Mouse (Mus musculus) embryonic facial prominence, embryonic 12.5 days (tissue): ENCODE data around the gene Cry1. TPM values are rescaled to one million over a fixed set of nuclear protein-coding genes. Genes with fewer than 3 reads are reported as not detected.

Source experiments
- ATAC-seq: fragments of 200-750 bp; cut with Nextera tagmentation; 2 replicates; pipeline ENCODE4 v1.8.0; 2017; ENCODE audit not compliant: insufficient number of reproducible peaks, insufficient read depth, low FRiP score, low TSS enrichment
- H3K27ac ChIP-seq: fragments of 300-500 bp; sonication (generic); 2 replicates; pipeline ENCODE4 v1.5.1; 2016; ENCODE audit warnings: mild to moderate bottlenecking
- H3K27me3 ChIP-seq: fragments of 300-500 bp; sonication (generic); 2 replicates; pipeline ENCODE4 v1.6.1; 2016; ENCODE audit warnings: mild to moderate bottlenecking, moderate library complexity
- H3K36me3 ChIP-seq: fragments of 300-500 bp; sonication (generic); 2 replicates; pipeline ENCODE4 v1.6.1; 2016; ENCODE audit warnings: mild to moderate bottlenecking
- H3K4me1 ChIP-seq: fragments of 300-500 bp; sonication (generic); 2 replicates; pipeline ENCODE4 v1.6.1; 2016
- H3K4me2 ChIP-seq: fragments of 300-500 bp; sonication (generic); replicated peaks from 2 replicates; pipeline ENCODE4 v1.6.1; 2016; ENCODE audit warnings: mild to moderate bottlenecking, moderate library complexity
- H3K4me3 ChIP-seq: fragments of 300-500 bp; sonication (generic); 2 replicates; pipeline ENCODE4 v1.5.1; 2016; ENCODE audit warnings: mild to moderate bottlenecking
- H3K9ac ChIP-seq: fragments of 300-500 bp; sonication (generic); 2 replicates; pipeline ENCODE4 v1.6.1; 2016; ENCODE audit warnings: mild to moderate bottlenecking, moderate library complexity
- H3K9me3 ChIP-seq: fragments of 300-500 bp; sonication (generic); 2 replicates; pipeline ENCODE4 v1.6.1; 2016; ENCODE audit warnings: mild to moderate bottlenecking, moderate library complexity
- WGBS: fragments of 180-500 bp; shearing (Covaris S2); methylation state at CpG from one replicate; pipeline ENCODE4 v1.1.7; 2016; 5-methylcytosine and 5-hydroxymethylcytosine counted together
- polyA plus RNA-seq: library from polyadenylated mRNA; unstranded; fragments of >200 nt; fragmentation: Nextera tagmentation; extraction: Ambion mirVana; gene quantifications from 2 replicates; pipeline ENCODE4 v1.2.1, GENCODE M21; 2016

The Cry1 gene
- polyA plus RNA-seq, 1 experiment from 2014 or later = 37.8 TPM

DNA sequence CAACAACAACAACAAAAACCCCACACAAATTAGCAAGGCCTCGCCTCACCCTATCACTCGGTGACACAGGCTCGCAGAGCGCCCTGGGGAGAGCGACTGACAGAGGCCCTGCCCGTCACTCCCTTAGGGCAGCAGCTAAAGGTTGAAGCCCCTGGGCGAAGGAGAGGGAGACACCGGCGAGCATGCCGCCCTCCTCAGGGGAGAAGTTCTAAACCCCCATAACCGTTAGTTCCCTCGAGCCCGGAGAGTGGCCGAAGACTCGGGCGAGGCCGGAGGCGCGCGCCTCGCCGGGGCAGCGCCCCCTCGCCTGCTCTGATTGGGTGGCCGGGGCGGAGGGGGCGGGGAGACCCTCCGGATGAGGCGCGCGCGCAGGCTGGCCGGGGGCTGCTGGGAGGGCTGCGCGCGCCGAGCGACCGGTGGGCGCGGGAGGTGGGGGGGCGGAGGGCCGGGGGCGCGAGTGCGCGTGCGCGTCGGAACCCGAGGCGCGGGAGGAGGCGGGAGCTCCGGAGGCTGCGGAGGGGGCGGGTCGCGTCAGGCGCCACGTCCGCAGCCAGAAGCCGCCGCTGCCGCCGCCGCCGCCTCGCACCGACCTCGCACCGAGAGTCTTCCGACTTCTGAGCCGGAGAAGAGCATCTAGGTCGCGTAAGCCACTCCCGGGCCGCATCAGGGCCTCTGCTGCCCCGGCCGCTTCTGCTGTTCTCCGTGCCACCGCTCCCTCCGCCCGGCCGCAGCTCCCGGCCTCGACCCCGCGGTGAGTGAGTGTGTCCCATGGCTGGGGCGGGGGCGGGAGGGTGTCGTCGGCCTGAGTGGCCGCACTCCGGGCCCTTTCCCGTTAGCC is 82.4 kb downstream of the Cry1 start, which contains the start of the genes Fhl4 and Tmem263:
Gene Fhl4 (minus strand): TSS at position 249 of the 838 bp plus-strand sequence.
Gene Tmem263 (plus strand): TSS at position 381 of the 838 bp plus-strand sequence.
- peaks cover 17% of the 10 kb centered on the region for H3K4me1 ChIP-seq
- H3K27me3 ChIP-seq = no peaks in the 10 kb centered on the region
- H3K4me2 ChIP-seq = peak within 1 kb of the TSS; percentile 83
- H3K9me3 ChIP-seq = no peaks in the 10 kb centered on the region
- H3K4me3 ChIP-seq = peak within 1 kb of the TSS; percentile 73
- ATAC-seq = peak; percentile 92
- H3K9ac ChIP-seq = peak within 1 kb of the TSS; percentile 79
- H3K27ac ChIP-seq = peak within 1 kb of the TSS; percentile 80
- H3K36me3 ChIP-seq = no peaks in the 10 kb centered on the region
- under 1% methylated on average over 63 of the region's 96 CpGs for WGBS

GRCm38 (mm10) chr10:85101841-85102240 is 83.0 kb downstream of the Cry1 start:
- Histone ChIP-seq H3K36me3 (no peaks in the 10 kb centered on the region), H3K4me3 (peak overlapping the region; percentile 73), H3K4me2 (peak overlapping the region; percentile 83), H3K27ac (peak overlapping the region; percentile 80), H3K9ac (peak overlapping the region; percentile 79), H3K27me3 (no peaks in the 10 kb centered on the region), H3K9me3 (no peaks in the 10 kb centered on the region), H3K4me1 (peaks cover 17% of the 10 kb centered on the region)
- under 1% methylated on average over 10 of the region's 10 CpGs for WGBS
- peak; percentile 25; the same call in 1 of the 2 replicates for ATAC-seq

Other genes starting within 250 kb of the Cry1 start
- 0.88 and 1.6 TPM in 2 replicates for gene Fhl4, start 82.6 kb downstream of the Cry1 start, polyA plus RNA-seq
- 103 and 109 TPM in 2 replicates for gene Tmem263, start 82.4 kb downstream of the Cry1 start, polyA plus RNA-seq
- gene Mterf2, start 57.0 kb downstream of the Cry1 start, polyA plus RNA-seq = 26.3 and 28.9 TPM in 2 replicates
- gene Btbd11, start 201.8 kb upstream of the Cry1 start, polyA plus RNA-seq = 10.1 and 10.5 TPM in 2 replicates